Mouse (Mus musculus): ENCODE measurements around the gene Ccna1.

- TF ChIP-seq ZC3H11A (IDR thresholded peaks at IDR 0.05; ENCODE audit: borderline replicate concordance, low read depth, low read length) (no peak), CHD2 (IDR thresholded peaks at IDR 0.05; ENCODE audit: low read depth, low read length) (no peak), ZNF384 (IDR thresholded peaks at IDR 0.05; ENCODE audit: low read depth, low read length) (no peak), MAFK (IDR thresholded peaks at IDR 0.05; ENCODE audit: insufficient read depth, low read depth, low read length) (no peak), HCFC1 (IDR thresholded peaks at IDR 0.05; ENCODE audit: borderline replicate concordance, insufficient read depth, low read length) (no peak)
These were observed 34.0 kb upstream of the Ccna1 start for GRCm38 (mm10) chr3:55089291-55089690.
